Mouse (Mus musculus) adrenal gland, adult 2 months (tissue): Measurements from ENCODE around the gene Cog5. TPM values are rescaled to one million over a fixed set of nuclear protein-coding genes. Genes with fewer than 3 reads are reported as not detected.
A peak's percentile ranks its signal among the peaks of the same experiment; 100 is the strongest.

Experiments
- DNase-seq: peaks from one replicate; pipeline ENCODE4 v3.0.0; 2021
- polyA plus RNA-seq: library from polyadenylated mRNA; depleted of rRNA; stranded (reverse); fragments of >200 nt; gene quantifications from 2 replicates; pipeline ENCODE4 v1.2.3, GENCODE M21; 2012
- total RNA-seq, 2 experiments: library from RNA; stranded (reverse); gene quantifications; 2 replicates each; pipeline ENCODE4 v1.2.3; 2021

Gene Cog5
- total and polyA plus RNA-seq, 3 experiments, result 6.1 to 40.0 (median 38.7) TPM

DNA sequence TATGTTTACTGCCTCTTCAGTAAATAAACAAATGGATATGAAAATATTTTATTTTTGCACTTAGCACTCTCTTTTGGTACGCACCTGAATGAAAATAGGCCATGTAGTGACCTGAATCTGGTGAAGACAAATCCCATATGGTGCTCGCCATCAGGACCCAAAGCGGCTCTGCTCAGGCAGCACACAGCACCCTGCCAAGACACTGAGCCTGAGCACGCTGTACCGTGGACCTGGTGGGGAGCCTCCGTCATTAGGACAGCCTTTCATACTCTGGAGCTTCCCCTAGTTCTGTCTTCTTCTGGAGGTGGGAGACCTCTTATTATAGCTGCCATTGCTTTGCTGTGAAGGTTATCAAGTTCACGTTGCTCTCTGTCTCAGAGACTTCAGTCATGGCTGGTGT is 238.1 kb downstream of the Cog5 start:
- DNase-seq, result no peak

DNA sequence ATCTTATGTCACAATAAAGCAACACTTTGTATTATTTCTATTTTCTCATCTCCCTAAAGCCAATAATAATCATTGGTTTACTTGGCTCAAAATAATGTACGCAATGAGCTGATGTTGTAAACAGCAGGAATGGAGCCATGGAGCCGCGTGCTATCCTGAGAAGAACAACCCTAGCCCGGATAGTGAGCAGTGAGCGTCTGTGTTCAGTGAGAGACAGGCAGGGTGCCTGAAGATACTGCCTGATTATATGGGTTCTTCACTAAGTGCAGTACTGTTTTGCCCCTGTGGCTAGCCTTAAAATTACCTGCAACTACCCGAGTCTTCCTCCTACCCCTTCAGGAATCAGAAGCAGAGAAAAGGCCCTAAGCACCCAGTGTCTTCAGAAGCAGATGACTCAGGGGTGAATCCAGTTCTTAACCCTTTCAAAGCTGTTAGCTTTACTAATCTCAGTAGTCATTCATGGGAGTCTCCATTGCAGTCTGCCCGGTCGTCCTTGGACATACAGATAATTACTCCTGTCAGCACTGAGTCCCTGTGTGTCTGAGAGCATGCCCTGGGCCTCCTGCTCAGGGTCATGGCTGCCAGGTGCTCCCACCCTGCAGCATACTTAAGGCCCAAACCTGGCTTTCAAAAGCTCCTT is 240.5 kb downstream of the Cog5 start:
- no peak for DNase-seq

DNA sequence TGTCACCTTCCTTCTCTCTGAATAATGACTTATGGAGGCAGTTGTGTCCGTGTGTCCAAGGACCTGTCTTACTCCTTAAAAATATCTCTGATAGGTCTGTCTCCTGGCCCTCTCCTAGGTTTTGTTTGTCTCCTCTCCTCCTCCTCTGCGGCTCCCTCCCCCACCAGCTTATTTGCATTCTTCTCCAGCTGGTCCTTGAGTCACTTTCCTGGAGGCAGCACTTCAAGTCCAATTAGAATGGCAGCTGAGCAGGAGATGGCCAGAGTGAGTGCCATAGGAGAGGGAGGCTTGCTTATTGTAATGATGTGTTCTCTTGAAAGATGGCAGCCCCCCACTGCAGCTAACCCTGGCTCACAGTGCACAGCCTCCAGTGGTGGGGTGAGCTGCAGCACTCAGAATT is 241.2 kb downstream of the Cog5 start:
- DNase-seq, result no peak

DNA sequence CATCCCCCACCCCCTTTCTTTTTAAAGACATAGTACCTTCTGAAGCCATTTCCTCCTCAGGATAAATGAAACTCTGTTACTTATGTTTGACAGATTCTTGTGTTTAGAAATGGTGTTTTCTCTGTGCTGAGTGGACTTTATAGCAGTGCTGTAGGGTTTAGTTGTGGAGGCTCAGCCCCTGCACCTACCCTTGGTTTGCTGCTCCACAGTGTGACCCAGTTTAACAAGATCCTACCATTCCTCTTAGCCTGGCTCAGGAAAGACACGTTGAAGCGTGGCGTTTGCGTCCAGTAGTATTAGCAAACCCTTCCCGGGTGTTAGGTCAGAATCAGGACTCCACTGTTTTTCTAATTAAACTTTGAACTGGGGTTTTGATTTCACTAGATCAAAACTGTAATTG is 241.6 kb downstream of the Cog5 start:
- no peak for DNase-seq

DNA sequence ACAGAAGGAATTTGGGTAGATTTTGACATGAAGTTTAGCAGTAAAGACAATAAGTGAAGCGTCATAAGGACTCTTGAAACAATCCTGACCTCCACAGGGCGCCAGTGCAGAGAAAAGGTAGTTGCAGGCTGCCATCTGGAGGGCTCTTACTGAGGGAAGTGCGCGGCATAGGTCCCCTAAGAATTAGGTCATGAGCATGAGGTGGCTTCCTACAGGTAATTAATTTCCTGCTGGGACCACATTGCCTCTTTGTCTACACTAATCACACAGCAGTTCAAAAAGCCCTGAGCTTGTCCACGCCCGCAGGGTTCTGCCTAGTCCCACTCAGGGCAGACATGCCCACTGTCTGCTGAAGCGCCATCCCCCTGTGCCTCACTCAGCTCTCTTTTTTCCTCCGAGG is 242.3 kb downstream of the Cog5 start:
- DNase-seq, result no peak

DNA sequence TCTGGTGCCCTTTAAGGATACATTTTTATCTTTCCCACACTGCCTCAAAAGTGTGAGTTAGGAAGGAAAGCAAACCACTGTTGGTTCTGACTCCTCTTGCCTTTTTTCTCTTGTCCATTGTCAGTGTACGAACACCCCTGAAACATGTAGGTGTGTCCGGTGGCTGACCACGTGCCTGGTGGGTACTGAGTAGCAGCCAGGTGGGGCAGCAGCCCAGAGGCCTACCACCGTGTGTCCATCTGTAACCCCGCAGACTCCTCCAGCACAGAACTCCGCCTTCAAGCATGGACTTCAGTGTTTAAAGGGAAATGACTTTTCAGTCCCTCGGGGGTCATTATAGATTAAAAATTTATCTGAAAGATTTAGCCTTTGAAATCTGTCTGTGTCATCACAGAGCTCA is 242.8 kb downstream of the Cog5 start:
- no peak for DNase-seq

DNA sequence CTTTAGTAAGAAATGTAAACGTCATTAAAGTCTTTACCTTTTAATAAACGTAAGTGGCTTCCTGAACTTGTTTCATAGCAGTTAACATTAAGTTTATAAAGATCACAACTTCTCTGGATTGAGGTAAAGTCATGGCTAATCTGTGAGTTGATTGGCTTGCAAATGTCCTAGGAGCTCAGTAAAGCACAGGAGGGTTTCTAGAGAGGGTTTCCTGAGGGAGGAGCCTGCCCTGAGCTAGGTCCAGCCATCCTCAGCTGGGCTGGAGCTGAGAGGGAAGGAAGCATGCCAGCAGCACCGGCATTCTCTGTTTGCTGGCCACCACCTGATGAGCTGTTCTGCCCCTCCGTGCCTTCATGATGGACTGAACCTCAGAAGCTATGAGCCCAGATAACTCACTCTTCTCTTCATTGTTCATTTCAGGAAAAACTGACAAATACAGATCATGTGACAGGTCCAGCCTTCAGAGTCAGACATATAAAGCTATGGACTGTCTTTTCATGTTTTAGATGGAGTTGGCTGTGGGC is 245.8 kb downstream of the Cog5 start:
- no peak for DNase-seq

DNA sequence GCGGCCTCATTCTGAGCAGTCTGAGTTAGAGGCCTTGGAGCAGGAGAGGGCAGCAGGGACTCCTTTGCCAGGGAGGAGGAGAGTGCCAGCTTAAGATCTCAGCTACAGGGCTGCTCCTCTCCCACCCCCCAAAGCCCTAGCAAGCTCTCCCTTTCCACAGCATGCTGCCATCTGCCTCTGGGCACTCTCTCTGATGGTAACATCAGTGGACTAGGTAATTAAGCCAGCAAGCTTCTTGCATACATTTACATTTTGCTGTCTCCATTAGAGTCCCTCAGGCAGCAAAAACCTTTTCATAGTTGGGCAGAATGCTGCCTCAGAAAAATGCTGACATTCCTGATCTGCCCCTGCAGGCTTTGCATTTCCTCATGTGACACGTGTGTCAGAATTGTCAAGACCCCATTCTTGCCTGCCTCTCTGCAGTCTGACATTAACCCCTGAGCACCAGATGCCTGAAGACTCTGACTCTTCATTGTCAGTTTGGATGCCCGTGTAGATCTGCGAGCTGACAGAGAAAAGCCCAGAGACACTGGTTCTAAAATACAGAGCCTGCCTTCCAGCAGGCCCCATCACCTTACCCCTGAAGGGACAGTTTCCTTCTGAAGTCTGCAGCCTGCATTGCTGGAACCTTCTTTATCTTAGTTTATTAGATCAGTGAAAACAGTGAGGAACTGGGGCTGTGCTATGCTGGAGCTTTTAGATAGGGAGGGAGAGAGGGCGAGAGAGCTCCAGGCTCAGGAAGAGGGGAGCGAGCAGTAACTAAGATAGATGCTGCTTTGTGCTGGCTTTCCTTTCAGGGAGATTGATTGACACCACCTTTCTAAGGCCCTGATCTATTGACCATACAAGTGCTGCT is 251.3 kb downstream of the Cog5 start:
- DNase-seq, result no peak

DNA sequence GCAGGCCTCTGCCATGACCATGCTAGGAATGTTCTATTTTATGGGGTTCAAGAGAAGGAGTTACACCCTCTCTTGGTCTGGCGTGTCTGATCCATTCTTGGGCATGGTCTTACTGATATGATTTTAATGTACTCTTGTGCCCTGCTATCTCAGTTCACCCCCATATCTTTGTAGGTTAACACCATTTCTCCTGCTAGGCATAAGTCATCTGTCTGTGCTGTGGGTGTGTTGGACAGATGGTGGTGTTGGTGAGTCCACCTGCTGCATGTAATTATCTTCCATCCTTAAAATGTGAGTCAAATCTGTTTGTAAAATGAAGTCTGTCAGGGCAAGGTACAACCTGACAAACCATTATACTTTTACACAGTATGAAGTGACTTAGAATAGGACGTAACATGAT is 252.8 kb downstream of the Cog5 start:
- no peak for DNase-seq

DNA sequence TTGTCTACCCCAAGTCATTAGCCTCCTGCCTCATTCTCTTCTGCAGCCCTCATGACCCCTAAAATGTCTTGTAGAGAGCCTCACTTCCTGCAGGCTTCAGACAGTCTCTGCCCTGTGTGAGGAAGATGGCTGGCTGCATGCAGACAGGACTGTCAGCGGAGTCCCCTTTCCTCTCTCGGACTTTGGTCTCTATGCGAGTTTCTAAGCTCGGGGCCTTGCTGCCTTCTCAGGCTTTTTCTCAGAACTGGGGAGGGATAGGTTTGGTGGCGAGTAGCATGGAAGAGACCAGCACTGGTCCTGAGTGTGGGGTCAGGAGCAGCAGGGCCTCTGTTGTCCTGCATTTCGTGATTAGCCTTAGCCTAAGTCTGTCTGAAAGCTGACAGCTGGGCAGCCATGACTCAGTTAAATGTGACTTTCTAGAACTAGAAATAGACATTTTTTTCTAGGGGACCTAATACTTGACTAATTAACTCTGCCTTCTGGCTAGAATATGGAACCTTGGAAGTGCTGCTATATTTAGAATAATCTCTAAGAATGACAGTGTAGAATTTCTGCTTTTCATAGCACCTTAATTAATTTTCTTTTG is 258.4 kb downstream of the Cog5 start:
- no peak for DNase-seq

DNA sequence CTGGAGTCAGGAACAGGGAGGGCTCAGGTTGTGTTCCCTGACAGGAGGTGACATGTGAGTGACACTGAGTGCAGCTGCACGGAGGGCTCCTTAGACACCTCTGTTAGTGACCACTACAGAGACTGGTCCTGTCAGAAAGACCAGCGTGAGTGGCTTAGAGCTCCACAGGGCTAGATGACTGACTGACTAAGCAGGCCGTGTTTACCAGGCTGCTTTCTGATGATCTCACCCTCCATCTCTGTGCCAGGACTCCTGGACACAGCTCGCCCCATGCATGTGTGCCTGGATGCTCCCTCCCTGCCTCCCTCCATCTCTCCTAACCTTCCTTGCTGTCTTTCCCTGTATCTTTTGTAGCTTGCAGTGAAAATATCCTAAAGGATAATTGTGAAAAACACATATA is 258.9 kb downstream of the Cog5 start:
- peak; percentile 81 for DNase-seq

DNA sequence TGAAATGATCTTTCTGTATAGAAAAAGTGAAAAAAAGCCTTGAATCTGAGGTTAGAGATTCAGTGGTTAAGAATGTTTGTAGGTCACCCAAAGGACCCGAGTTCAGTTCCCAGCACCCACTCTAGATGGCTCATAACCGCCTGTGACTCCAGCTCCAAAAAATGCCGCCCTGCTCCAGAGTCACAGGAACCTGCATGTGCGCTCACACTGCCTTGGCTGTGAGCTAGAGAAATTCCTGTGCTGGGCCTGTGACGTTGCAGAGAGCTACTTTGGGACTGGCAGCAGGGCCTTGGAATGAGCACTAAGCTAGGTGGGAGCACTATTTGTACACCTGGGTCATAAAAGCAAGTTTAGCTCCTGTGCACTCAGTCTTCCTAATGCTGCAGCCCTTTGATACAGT is 262.0 kb downstream of the Cog5 start:
- DNase-seq, result no peak

DNA sequence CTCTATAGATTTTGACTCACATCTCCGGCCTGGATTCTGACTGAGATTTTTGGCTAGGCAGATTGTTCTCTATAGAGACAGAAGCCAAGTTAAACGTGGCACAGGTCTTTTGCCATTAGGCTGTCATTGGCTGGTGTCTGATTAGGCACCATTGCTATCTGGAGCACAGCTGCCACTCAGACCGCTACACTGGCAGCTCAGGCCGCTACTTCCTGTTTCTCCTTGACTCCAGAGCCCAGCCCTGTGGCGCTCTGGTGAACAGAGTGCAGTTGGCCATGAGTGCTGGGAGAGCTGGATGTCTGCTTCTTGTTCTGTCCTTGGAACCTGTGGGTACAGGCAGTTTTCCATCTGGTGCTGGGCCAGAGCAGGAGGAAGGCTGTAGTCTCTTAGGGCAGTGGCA is 262.6 kb downstream of the Cog5 start:
- peak; percentile 89 for DNase-seq

DNA sequence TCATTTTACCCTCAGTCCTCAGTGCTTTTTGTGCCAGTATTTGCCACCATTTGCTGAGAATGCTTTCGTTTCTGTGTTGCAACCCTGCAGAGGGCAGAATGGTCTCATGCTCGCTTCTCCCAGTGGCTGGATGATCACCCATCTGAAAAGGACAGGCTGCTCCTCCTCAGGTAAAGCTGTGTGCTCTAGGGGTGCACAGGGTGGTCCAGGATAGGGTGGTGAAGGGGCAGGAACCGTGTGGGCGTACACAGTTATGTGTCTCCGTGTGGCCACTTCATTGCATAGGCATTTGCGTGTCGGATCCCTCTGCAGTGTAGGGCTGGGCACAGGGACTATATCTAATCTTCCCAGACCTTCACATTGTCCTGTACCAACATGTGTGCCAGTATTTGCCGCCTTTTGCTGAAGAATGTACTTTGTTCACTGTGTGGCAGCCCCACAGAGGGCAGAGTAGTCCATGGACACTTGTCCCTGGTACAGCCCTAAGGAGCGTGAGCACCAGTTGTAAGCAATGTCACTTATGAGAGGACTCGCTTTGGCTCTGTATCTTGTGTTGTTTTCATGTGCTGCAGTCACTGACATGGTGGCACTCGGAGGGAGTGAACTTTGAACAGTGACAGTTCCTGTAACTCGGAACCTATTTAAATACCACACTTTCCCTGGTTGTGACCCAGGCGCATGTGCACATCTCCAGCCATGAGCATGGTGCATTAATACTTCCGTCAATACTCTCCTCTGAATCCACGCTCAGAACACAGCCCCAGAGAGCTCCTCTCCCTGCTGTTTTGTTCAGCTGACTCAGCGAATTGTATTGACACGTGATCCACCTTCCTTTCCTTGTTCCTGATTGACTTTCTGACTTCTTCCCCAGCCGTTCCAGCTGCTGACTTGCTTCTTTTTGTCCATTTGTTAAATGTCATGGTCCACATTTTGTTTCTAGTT is 266.1 kb downstream of the Cog5 start:
- DNase-seq, result no peak

DNA sequence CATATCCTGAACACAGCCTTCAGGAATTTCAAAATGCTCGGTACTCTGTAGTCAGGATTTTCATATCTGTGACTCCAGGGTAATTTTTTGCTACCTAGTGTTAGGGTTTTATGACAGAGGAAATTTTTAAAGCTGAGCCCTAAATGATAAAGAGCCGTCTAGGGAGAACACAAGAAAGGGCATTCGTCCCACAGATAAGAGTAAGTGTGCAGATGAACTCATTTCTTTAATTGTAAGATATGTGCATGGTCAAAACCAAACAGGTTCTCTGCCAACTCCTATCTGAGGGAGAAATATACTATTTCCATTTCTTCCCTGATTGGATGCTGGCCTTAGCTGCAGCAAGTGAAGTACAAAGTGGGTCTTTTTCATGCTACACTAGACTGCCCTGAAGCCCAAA is 269.5 kb downstream of the Cog5 start:
- DNase-seq, result no peak

DNA sequence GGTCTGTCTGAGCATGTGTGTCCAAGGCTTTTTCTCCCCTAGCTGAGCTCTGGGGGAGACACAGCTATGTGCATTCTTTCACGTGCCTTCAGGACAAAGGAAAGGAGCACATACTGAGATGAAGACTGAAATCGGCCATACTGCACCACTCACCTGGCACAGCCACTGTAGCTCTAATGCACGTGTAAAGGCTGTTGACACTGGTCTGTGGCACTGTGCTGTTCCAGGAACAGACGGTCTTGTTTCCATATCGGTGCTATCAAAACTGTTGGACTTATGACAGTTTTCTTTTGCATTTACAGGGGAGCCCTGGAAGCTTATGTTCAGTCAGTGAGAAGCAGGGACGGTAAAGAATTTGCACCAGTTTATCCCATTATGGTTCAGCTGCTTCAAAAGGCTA is 270.7 kb downstream of the Cog5 start:
- no peak for DNase-seq

DNA sequence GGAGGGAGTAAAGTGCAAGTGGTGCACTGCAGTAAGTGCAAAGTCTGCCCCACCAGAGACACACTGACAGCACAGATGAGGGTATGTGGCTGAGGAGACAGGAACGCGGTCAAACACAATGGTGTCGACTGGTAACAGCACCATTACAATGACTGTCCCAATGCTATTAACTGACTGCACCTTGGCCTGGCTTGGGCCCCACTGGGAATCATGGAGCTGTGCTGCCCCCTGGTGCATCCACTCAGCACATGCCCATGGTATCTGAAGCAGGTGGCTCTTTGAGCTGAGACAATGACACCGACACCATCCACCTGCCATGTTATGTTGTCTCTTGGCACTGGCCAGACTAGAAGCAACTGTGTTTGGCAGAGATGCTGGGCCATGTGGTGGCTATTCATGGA is 272.0 kb downstream of the Cog5 start:
- DNase-seq, result peak; percentile 73

DNA sequence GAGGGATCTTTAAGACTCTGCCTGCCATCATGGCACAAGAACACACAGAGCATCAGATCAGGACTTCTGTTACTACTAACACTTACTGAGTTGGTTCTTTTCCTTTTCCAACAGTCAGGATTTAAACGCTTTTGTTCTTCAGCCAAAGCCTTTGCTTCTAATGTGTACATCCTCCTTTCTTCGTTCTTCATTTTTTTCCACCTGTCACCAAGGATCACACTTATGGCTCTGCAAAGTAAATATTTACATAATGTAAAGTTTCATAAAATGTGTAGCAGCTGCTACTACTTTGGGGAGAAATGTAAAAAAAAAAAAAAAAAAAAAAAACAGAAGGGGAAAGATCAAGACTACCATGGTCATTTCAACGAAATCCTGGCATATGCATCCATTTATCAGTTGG is 273.8 kb downstream of the Cog5 start:
- no peak for DNase-seq

DNA sequence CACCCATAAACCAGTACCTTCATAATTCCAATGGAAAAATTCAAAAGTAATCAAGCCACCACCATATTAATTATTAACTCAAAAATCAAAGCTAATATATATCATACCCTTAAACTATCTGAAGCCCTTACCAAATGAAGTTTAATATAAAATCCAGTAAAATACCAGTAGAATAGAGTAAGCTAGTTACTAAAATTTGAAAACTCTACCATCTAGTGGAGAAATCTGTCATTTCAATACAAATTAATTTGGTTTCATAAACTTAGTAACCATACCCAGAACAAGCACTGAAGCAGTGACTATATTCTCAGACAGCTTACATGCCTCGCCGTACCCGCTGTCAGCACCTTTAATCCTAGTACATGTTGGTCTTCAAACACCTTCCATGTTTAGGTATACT is 277.1 kb downstream of the Cog5 start:
- no peak for DNase-seq

DNA sequence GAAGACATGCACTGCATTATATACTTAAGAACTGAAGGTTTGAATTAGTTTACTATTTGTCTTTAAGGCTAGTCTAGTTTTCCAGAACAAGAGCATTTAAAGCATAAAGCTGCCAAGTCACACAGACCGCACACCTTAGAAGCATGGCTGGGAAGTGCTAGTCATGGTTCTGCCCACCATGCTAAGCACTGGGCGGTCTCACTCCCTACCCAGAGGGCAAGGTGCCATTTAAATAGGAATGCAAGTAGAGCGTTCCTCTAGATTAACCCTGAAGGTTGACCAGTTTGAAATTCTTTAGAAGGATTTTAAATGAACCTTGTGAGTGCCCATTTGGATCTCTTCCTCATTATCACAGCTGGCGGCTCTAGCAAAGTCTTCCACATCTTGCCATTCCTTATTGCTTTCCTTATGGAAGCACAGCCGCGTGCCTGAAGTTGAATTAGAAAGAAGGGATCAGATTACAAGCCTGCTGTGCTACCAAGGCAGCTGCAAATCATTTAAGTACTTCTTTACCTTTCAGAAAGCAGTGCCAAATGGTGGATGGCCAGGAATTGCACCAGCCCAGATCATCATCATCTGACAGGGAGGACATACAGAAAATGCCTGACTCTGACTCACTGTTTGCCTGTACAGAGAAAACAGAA is 282.1 kb downstream of the Cog5 start:
- no peak for DNase-seq

DNA sequence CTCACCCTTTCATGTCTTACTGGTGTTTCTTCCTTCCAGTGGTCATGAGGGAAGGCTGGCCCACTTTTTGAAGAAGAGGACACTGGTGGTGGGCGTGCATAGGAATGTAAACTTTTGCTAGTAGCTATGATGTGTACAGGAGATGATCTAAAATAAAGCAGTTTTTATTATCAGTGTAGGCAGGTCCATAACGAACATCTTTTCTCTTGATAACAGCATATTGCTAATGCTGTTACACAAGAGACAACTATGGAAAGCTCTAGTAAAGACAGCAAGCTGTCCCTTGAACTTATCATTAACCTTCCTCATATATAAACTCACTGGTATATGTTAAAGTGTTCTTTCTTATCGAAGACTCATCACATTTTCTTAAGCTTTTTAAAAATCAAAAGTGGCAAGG is 282.9 kb downstream of the Cog5 start:
- DNase-seq, result no peak
